Mouse (Mus musculus) hindbrain, embryonic 15.5 days (tissue): ENCODE data around the gene Nup210l. TPM values are rescaled to one million over a fixed set of nuclear protein-coding genes. Genes with fewer than 3 reads are reported as not detected.

Experiments
- ATAC-seq: fragments of 200-750 bp; cut with Nextera tagmentation; 2 replicates; pipeline ENCODE4 v1.8.0; 2017; ENCODE audit warnings: low read depth, moderate number of reproducible peaks, moderate TSS enrichment; ENCODE audit not compliant: low FRiP score
- H3K27ac ChIP-seq: fragments of 300-500 bp; sonication (generic); replicated peaks from 2 replicates; pipeline ENCODE4 v1.5.1; 2015; ENCODE audit warnings: mild to moderate bottlenecking, inconsistent platforms
- H3K27me3 ChIP-seq: fragments of 300-500 bp; sonication (generic); 2 replicates; pipeline ENCODE4 v1.6.1; 2015; ENCODE audit warnings: control low read depth, inconsistent platforms
- H3K36me3 ChIP-seq: fragments of 300-500 bp; sonication (generic); 2 replicates; pipeline ENCODE4 v1.6.1; 2015; ENCODE audit warnings: control low read depth, inconsistent platforms
- H3K4me1 ChIP-seq: fragments of 300-500 bp; sonication (generic); replicated peaks from 2 replicates; pipeline ENCODE4 v1.6.1; 2015; ENCODE audit warnings: control low read depth, inconsistent platforms
- H3K4me2 ChIP-seq: fragments of 300-500 bp; sonication (generic); 2 replicates; pipeline ENCODE4 v1.6.1; 2015; ENCODE audit warnings: moderate library complexity, mild to moderate bottlenecking, inconsistent platforms
- H3K4me3 ChIP-seq: fragments of 300-500 bp; sonication (generic); 2 replicates; pipeline ENCODE4 v1.5.1; 2015; ENCODE audit warnings: mild to moderate bottlenecking, inconsistent platforms
- H3K9ac ChIP-seq: fragments of 300-500 bp; sonication (generic); 2 replicates; pipeline ENCODE4 v1.6.1; 2015; ENCODE audit warnings: inconsistent platforms
- H3K9me3 ChIP-seq: fragments of 300-500 bp; sonication (generic); 2 replicates; pipeline ENCODE4 v1.6.1; 2016; ENCODE audit warnings: control low read depth, inconsistent platforms
- WGBS: fragments of 180-500 bp; shearing (Covaris S2); methylation state at CpG from one replicate; pipeline ENCODE4 v1.1.7; 2015; 5-methylcytosine and 5-hydroxymethylcytosine counted together
- microRNA counts: library from miRNA; unstranded; fragments of <30 nt; microRNA quantifications from one replicate; lab custom pipeline; 2016
- microRNA-seq: library from miRNA; unstranded; fragments of <30 nt; microRNA quantifications from one replicate; pipeline ENCODE4, GENCODE M21; 2016
- polyA plus RNA-seq: library from polyadenylated mRNA; unstranded; fragments of >200 nt; fragmentation: Nextera tagmentation; extraction: Ambion mirVana; gene quantifications from 2 replicates; pipeline ENCODE4 v1.2.1, GENCODE M21; 2015

Nup210l gene
- polyA plus RNA-seq, 1 experiment from 2014 or later: 0.25 TPM

DNA sequence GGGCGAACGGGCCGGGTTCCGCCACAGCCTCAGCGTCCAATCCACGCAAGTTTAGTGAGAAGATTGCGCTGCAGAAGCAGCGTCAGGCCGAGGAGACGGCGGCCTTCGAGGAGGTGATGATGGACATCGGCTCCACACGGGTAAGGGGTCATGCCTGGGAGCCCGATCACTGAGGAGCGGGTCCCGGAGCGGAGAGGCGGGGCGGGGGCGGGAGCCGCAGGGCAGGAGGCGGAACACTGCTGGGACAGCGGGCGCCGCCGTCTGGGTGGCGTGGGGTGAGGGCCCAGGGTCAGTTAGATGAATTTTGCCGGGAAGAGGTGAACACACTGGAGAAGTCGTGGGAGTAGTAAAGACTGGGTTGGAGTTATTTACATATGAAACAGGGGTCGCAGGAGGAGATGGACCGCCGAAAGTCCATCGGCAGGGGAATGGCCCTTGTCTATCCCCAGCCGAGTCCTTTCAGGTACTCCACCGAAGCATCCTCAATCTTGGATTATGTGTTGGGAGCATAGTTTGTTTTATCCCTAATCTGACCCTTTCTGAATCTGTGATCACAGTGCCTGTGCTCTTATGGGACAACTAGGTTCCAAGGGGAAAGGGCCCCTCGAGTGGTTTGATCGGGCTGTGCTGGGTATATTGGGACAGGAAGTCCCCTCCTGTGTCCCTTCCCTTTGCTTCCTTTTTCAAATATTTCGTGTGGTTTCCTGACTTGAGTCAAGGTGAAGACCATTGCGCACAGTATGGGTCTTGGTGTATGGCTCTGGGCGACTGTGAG is 150.7 kb downstream of the Nup210l start:
- H3K9ac ChIP-seq: peak overlapping the region; percentile 87
- peak; percentile 59; the same call in 1 of the 2 replicates for ATAC-seq
- H3K27ac ChIP-seq: peak overlapping the region; percentile 88
- under 1% methylated on average over 41 of the region's 41 CpGs for WGBS
- H3K9me3 ChIP-seq: no peaks in the 10 kb centered on the region
- H3K27me3 ChIP-seq: no peaks in the 10 kb centered on the region
- H3K36me3 ChIP-seq: peaks cover 39% of the 10 kb centered on the region
- H3K4me1 ChIP-seq: peaks cover 25% of the 10 kb centered on the region
- peak overlapping the region; percentile 89 for H3K4me2 ChIP-seq
- peak overlapping the region; percentile 85 for H3K4me3 ChIP-seq

DNA sequence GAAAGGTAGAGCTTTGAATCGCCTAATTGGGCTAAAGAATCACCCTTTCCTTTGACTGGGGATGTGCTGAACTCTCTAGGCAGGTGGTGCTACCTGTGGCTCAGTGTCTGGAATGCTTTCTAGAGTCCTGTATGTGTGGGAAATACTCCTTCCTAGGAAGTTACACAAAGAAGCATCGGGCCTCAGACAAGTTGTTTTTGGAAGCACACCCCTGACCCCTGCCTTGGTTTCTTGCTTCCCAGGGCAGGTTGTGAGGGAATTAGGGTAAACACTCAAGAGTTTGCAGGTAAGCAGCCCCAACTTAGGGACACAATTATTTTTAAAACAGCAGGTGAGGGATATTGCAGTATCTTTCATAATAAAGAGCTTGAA is 151.2 kb downstream of the Nup210l start:
- no peak for ATAC-seq
- peak overlapping the region; percentile 85 for H3K4me3 ChIP-seq
- H3K4me1 ChIP-seq: peaks cover 24% of the 10 kb centered on the region
- 0 out of 2 replicates have a peak overlapping the region, but pooled peaks have one; percentile 88 for H3K27ac ChIP-seq
- H3K9me3 ChIP-seq: no peaks in the 10 kb centered on the region
- peaks cover 44% of the 10 kb centered on the region for H3K36me3 ChIP-seq
- WGBS: 20% methylated on average over 2 of the region's 2 CpGs
- H3K4me2 ChIP-seq: peak overlapping the region; percentile 89
- peak overlapping the region; percentile 87 for H3K9ac ChIP-seq
- no peaks in the 10 kb centered on the region for H3K27me3 ChIP-seq

DNA sequence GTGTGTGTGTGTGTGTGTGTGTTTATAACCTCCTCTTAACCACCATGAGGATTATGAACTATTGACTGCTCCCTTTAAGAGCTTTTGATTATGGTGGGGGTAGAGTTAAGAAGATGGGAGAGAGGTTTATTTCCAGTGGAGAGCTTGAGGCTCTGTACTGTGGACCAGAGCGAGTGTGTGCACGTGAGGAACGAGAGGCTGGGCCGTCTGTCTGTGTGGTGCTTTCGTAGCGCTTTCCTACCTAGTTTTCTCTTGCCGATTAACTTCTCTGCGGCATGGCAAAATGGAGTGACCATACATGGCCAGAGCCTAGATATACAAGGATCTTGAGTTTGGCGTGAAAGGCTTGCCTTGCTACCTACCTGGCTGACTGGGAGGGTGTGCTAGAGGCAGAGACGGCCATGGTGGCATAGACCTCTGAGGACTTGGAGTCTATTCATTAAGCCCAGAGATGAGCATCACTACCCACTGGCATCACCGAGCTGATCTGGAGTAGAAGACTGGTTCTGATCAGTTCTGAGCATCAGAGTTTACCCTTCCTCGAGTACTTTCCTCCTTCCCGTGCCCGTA is 151.9 kb downstream of the Nup210l start:
- Histone ChIP-seq H3K9me3 (no peaks in the 10 kb centered on the region), H3K27me3 (no peaks in the 10 kb centered on the region), H3K27ac (no peak overlapping the region), H3K4me1 (peaks cover 24% of the 10 kb centered on the region), H3K9ac (peak overlapping the region; percentile 87; the same call in 1 of the 2 replicates), H3K36me3 (peaks cover 47% of the 10 kb centered on the region), H3K4me3 (no peak overlapping the region; the same call in 1 of the 2 replicates), H3K4me2 (peak overlapping the region; percentile 89; the same call in 1 of the 2 replicates)
- no peak for ATAC-seq
- whole genome bisulfite sequencing: 93% methylated on average over 14 of the region's 14 CpGs

DNA sequence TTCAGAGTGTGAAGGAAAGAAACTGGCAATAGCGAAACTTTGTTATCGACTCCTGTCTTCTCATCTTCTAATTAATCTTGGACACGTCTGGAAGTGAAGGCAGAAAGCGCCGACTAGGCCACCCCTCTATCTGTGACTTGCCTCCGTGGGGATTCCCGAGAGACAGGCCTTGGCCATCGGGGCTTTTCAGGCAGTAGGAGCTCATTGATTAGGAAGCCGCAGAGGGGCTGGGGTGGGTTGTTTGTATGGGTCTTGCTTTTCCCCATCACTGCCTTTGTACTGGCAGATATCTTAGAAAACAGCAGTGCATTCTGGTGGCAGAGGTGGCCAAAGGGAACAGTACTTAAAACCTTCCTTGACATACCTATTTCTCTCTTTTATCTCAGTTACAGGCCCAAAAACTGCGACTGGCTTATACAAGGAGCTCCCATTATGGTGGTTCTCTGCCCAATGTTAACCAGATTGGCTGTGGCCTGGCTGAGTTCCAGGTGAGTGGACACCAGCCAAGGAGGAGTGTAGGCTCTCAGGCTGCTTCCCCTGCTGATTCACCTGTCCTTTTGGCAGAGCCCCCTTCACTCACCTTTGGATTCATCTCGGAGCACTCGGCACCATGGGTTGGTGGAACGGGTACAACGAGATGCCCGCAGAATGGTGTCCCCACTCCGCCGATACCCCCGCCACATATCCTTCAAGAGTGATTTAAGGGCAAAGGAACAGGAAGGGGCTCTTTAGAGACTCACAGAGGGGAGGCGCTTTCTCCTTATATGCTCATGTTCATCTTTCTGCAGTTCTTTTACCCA is 153.0 kb downstream of the Nup210l start:
- peaks cover 50% of the 10 kb centered on the region for H3K36me3 ChIP-seq

DNA sequence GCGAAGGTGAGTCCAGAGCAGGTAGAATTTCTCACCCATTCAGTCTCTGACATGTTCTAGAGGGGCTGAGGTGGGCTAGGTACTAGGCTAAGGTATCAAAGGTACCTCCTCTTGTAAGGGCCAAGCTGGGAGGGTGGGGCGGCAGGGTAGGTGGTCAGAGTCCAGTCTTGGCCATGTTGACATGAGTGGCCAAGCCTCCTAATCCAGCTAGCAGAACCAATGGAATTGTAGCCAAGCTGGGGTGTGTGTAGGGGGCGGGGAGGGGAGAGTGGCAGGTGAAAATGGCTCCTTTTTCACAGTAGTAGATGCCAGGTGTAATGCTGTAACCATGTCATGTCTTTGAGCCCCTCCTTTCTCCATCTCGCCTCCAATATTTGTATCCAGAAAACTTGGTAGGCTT is 154.6 kb downstream of the Nup210l start:
- no peak overlapping the region for H3K27ac ChIP-seq
- H3K4me2 ChIP-seq: no peak overlapping the region
- no peak for ATAC-seq
- peaks cover 66% of the 10 kb centered on the region for H3K36me3 ChIP-seq
- no peaks in the 10 kb centered on the region for H3K9me3 ChIP-seq
- no peaks in the 10 kb centered on the region for H3K27me3 ChIP-seq
- H3K4me1 ChIP-seq: peaks cover 21% of the 10 kb centered on the region
- H3K9ac ChIP-seq: no peak overlapping the region
- H3K4me3 ChIP-seq: no peak overlapping the region
- 96% methylated on average over 4 of the region's 4 CpGs for WGBS

More for the DNA sequence above, 153.0 kb downstream of the Nup210l start:
- Histone ChIP-seq H3K4me1 (peaks cover 24% of the 10 kb centered on the region), H3K27me3 (no peaks in the 10 kb centered on the region), H3K9ac (no peak overlapping the region), H3K9me3 (no peaks in the 10 kb centered on the region), H3K27ac (no peak overlapping the region), H3K4me3 (no peak overlapping the region), H3K4me2 (no peak overlapping the region)
- no peak for ATAC-seq
- 89% methylated on average over 19 of the region's 19 CpGs for WGBS

MicroRNA genes within 50 kb of the gene (microRNA counts, 519-probe panel; counts per million panel counts)
- 3,477 counts per million, percentile 72 among the panel's probes with 10 or more counts for microRNA mmu-miR-190b (lab: Ali Mortazavi, UCI)

Small RNA genes lying within 50 kb of the gene (microRNA-seq; reads per million reads assigned to microRNA genes)
- gene Mir190b: 21.8 reads per million, percentile 35 among the genes with 10 or more reads in this experiment

Other genes with a start within 250 kb of the Nup210l start
- gene Il6ra, start 190.9 kb upstream of the Nup210l start, polyA plus RNA-seq: 1.3 and 1.4 TPM in 2 replicates
- gene Atp8b2, start 140.6 kb upstream of the Nup210l start, polyA plus RNA-seq: 12.1 and 14.0 TPM in 2 replicates
- gene Hax1, start 105.4 kb upstream of the Nup210l start, polyA plus RNA-seq: 110 and 111 TPM in 2 replicates
- 205 and 208 TPM in 2 replicates for gene 4933434E20Rik, start 52.5 kb upstream of the Nup210l start, polyA plus RNA-seq
- gene Ubap2l, start 51.5 kb upstream of the Nup210l start, polyA plus RNA-seq: 121 and 130 TPM in 2 replicates
- gene Tpm3, start 31.5 kb upstream of the Nup210l start, polyA plus RNA-seq: 342 and 354 TPM in 2 replicates
- gene Rps27, start 109.5 kb downstream of the Nup210l start, polyA plus RNA-seq: 794 and 950 TPM in 2 replicates
- gene Rab13, start 109.6 kb downstream of the Nup210l start, polyA plus RNA-seq: 27.2 and 28.7 TPM in 2 replicates
- gene Jtb, start 127.5 kb downstream of the Nup210l start, polyA plus RNA-seq: 90.2 and 96.2 TPM in 2 replicates
- 2.2 and 3.1 TPM in 2 replicates for gene Creb3l4, start 139.4 kb downstream of the Nup210l start, polyA plus RNA-seq
- 52.1 and 53.1 TPM in 2 replicates for gene Slc39a1, start 144.0 kb downstream of the Nup210l start, polyA plus RNA-seq
- gene Crtc2, start 150.0 kb downstream of the Nup210l start, polyA plus RNA-seq: 21.9 and 25.6 TPM in 2 replicates
- 7.7 and 8.8 TPM in 2 replicates for gene Dennd4b, start 161.1 kb downstream of the Nup210l start, polyA plus RNA-seq
- gene Gatad2b, start 189.0 kb downstream of the Nup210l start, polyA plus RNA-seq: 11.1 and 13.1 TPM in 2 replicates